Mouse (Mus musculus) spleen, embryonic (tissue): ENCODE measurements at regions not wholly inside any gene's neighbourhood (a gene's known extent, or its start where the extent isn't known, plus 50 kb on each side); places are given as distances from the start of the nearest gene placed in this dataset.

ENCODE experiments used
- CTCF ChIA-PET: fragments of 350-600 bp; sonication (Branson Sonifier 250); formaldehyde crosslinking; loops from one replicate; lab custom pipeline; 2022; lab: Charles Lee

- CTCF ChIA-PET: no interaction called here
These were observed 249.3 kb upstream of the Mdga2 start for GRCm38 (mm10) chr12:67471666-67472065.

- CTCF ChIA-PET: interaction anchor here (0.6 kb wide), 1 partner anchor 22 kb away, joined by 3 read pairs; no protein-coding TSS in a partner anchor
These were observed 248.7 kb upstream of the Mdga2 start for GRCm38 (mm10) chr12:67471001-67471400.

GRCm38 (mm10) chr12:67449109-67449508 lies 226.8 kb upstream of the Mdga2 start:
- CTCF ChIA-PET: interaction anchor here (0.6 kb wide), 1 partner anchor 22 kb away, joined by 3 read pairs; no protein-coding TSS in a partner anchor

- CTCF ChIA-PET: no interaction called here
These were observed 208.1 kb upstream of the Mdga2 start for GRCm38 (mm10) chr12:67430318-67430950.

- CTCF ChIA-PET: no interaction called here
These were observed 204.5 kb upstream of the Mdga2 start for GRCm38 (mm10) chr12:67426801-67427200.

- CTCF ChIA-PET: no interaction called here
These were observed 177.2 kb upstream of the Mdga2 start for GRCm38 (mm10) chr12:67399537-67399936.

GRCm38 (mm10) chr12:67374530-67374929 lies 152.2 kb upstream of the Mdga2 start:
- CTCF ChIA-PET: no interaction called here

- CTCF ChIA-PET: no interaction called here
These were observed 126.2 kb upstream of the Mdga2 start for GRCm38 (mm10) chr12:67348551-67348950.

GRCm38 (mm10) chr12:67332483-67332998 lies 110.2 kb upstream of the Mdga2 start:
- CTCF ChIA-PET: no interaction called here

- CTCF ChIA-PET: no interaction called here
These were observed 104.0 kb upstream of the Mdga2 start for GRCm38 (mm10) chr12:67326326-67326725.

GRCm38 (mm10) chr12:67325799-67326198 lies 103.5 kb upstream of the Mdga2 start:
- CTCF ChIA-PET: no interaction called here

GRCm38 (mm10) chr12:67325335-67325734 lies 103.0 kb upstream of the Mdga2 start:
- CTCF ChIA-PET: no interaction called here

GRCm38 (mm10) chr12:67318687-67319086 lies 96.3 kb upstream of the Mdga2 start:
- CTCF ChIA-PET: no interaction called here

- CTCF ChIA-PET: no interaction called here
These were observed 77.9 kb upstream of the Mdga2 start for GRCm38 (mm10) chr12:67300245-67300644.

- CTCF ChIA-PET: no interaction called here
These were observed 67.7 kb upstream of the Mdga2 start for GRCm38 (mm10) chr12:67290054-67290453.

GRCm38 (mm10) chr12:67272863-67273262 lies 50.5 kb upstream of the Mdga2 start:
- CTCF ChIA-PET: no interaction called here

GRCm38 (mm10) chr12:67272329-67272728 lies 50.0 kb upstream of the Mdga2 start:
- CTCF ChIA-PET: no interaction called here
